Mouse (Mus musculus) brain, embryonic 14.5 days (tissue): ENCODE results near the gene Ak7.

ENCODE experiments used
- CTCF ChIP-seq: fragments of 200-500 bp; IDR thresholded peaks from 2 replicates; pipeline ENCODE4 v1.5.1; 2012; ENCODE audit warnings: inconsistent platforms, mild to moderate bottlenecking, moderate library complexity, borderline replicate concordance; ENCODE audit not compliant: insufficient read depth, insufficient read length; ENCODE audit errors: extremely low read depth
- POLR2A ChIP-seq: fragments of 200-500 bp; IDR thresholded peaks from 2 replicates; pipeline ENCODE4 v1.6.1; 2012; ENCODE audit warnings: mild to moderate bottlenecking, inconsistent platforms, borderline replicate concordance; ENCODE audit not compliant: poor library complexity, insufficient read depth, insufficient read length, severe bottlenecking; ENCODE audit errors: extremely low read depth

GRCm38 (mm10) chr12:105689435-105689834 is 16.3 kb upstream of the Ak7 start:
- no peak for TF ChIP-seq CTCF
- TF ChIP-seq POLR2A: no peak
